Mouse (Mus musculus) cerebellum, postnatal 10 days (tissue): ENCODE measurements around the gene Lrrc23.
A peak's percentile ranks its signal among the peaks of the same experiment; 100 is the strongest.

Source experiments
- DNase-seq, 2 experiments: peaks; one replicate each; pipeline ENCODE4 v3.0.0; 2021; ENCODE audit warnings: mixed read lengths in 2 of 2

The Lrrc23 gene

GRCm38 (mm10) chr6:124767920-124768703 is 11.4 kb downstream of the Lrrc23 start:
- DNase-seq: peak; percentile 70 to 73

GRCm38 (mm10) chr6:124767536-124767919 is 12.0 kb downstream of the Lrrc23 start:
- no peak for DNase-seq

GRCm38 (mm10) chr6:124765951-124766350 is 13.6 kb downstream of the Lrrc23 start:
- DNase-seq: no peak

- DNase-seq: peak; percentile 93 to 95
Measured at GRCm38 (mm10) chr6:124759259-124759658, 20.3 kb downstream of the Lrrc23 start.

- DNase-seq: peak in 1 of 2 experiments; percentile 13
Measured at GRCm38 (mm10) chr6:124758849-124759232, 20.7 kb downstream of the Lrrc23 start.

- peak; percentile 79 to 81 for DNase-seq
Measured at GRCm38 (mm10) chr6:124757909-124758848, 21.3 kb downstream of the Lrrc23 start.

GRCm38 (mm10) chr6:124757351-124757880 is 22.1 kb downstream of the Lrrc23 start:
- DNase-seq: peak in 1 of 2 experiments; percentile 20

GRCm38 (mm10) chr6:124756652-124757350 is 22.7 kb downstream of the Lrrc23 start:
- DNase-seq: peak; percentile 92 to 95

- peak; percentile 86 to 89 for DNase-seq
Measured at GRCm38 (mm10) chr6:124755831-124756595, 23.5 kb downstream of the Lrrc23 start, which contains the start of the genes Gm45234 and Atn1. Gm45234 (minus strand) TSS chr6:124756021. Atn1 (minus strand) TSS chr6:124756524.

- peak in 1 of 2 experiments; percentile 14 for DNase-seq
Measured at GRCm38 (mm10) chr6:124755306-124755705, 24.2 kb downstream of the Lrrc23 start.

GRCm38 (mm10) chr6:124753861-124754260 is 25.7 kb downstream of the Lrrc23 start:
- DNase-seq: no peak

GRCm38 (mm10) chr6:124750405-124750804 is 29.1 kb downstream of the Lrrc23 start:
- DNase-seq: no peak

- peak in 1 of 2 experiments; percentile 22 for DNase-seq
Measured at GRCm38 (mm10) chr6:124746654-124747632, 32.6 kb downstream of the Lrrc23 start.

GRCm38 (mm10) chr6:124746296-124746605 is 33.3 kb downstream of the Lrrc23 start:
- DNase-seq: no peak

- DNase-seq: peak; percentile 97 to 98
Measured at GRCm38 (mm10) chr6:124745490-124746295, 33.8 kb downstream of the Lrrc23 start.

GRCm38 (mm10) chr6:124744755-124745321 is 34.7 kb downstream of the Lrrc23 start:
- peak; percentile 63 to 66 for DNase-seq

GRCm38 (mm10) chr6:124743647-124744046 is 35.9 kb downstream of the Lrrc23 start:
- peak in 1 of 2 experiments; percentile 30 for DNase-seq

- peak in 1 of 2 experiments; percentile 41 for DNase-seq
Measured at GRCm38 (mm10) chr6:124742839-124743514, 36.5 kb downstream of the Lrrc23 start.

- no peak for DNase-seq
Measured at GRCm38 (mm10) chr6:124741842-124742241, 37.7 kb downstream of the Lrrc23 start.
